Mouse (Mus musculus) embryonic facial prominence, embryonic 11.5 days (tissue): ENCODE data around the gene Prdm16. TPM values are rescaled to one million over a fixed set of nuclear protein-coding genes. Genes with fewer than 3 reads are reported as not detected.
A peak's percentile ranks its signal among the peaks of the same experiment; 100 is the strongest.

Experiments
- ATAC-seq: fragments of 200-750 bp; cut with Nextera tagmentation; replicated peaks from 2 replicates; pipeline ENCODE4 v1.8.0; 2017; ENCODE audit warnings: low read depth; ENCODE audit not compliant: insufficient number of reproducible peaks, low FRiP score, low TSS enrichment
- DNase-seq: peaks from one replicate; pipeline ENCODE4 v3.0.0-alpha.2; 2015; ENCODE audit warnings: low spot score
- H3K27ac ChIP-seq: fragments of 300-500 bp; sonication (generic); replicated peaks from 2 replicates; pipeline ENCODE4 v1.5.1; 2014; ENCODE audit warnings: mild to moderate bottlenecking, low read depth, low read length, control low read depth
- H3K27me3 ChIP-seq: fragments of 300-500 bp; sonication (generic); 2 replicates; pipeline ENCODE4 v1.6.1; 2014; ENCODE audit warnings: mild to moderate bottlenecking, low read length, moderate library complexity, mixed read lengths; ENCODE audit not compliant: control insufficient read depth, insufficient read depth
- H3K36me3 ChIP-seq: fragments of 300-500 bp; sonication (generic); replicated peaks from 2 replicates; pipeline ENCODE4 v1.6.1; 2014; ENCODE audit warnings: low read depth, mild to moderate bottlenecking, low read length, moderate library complexity, mixed read lengths; ENCODE audit not compliant: control insufficient read depth, insufficient read depth
- H3K4me1 ChIP-seq: fragments of 300-500 bp; sonication (generic); 2 replicates; pipeline ENCODE4 v1.6.1; 2014; ENCODE audit warnings: low read length, mixed read lengths; ENCODE audit not compliant: control insufficient read depth, insufficient read depth
- H3K4me2 ChIP-seq: fragments of 300-500 bp; sonication (generic); 2 replicates; pipeline ENCODE4 v1.6.1; 2014; ENCODE audit warnings: low read depth, mild to moderate bottlenecking, control low read depth, low read length, moderate library complexity
- H3K4me3 ChIP-seq: fragments of 300-500 bp; sonication (generic); 2 replicates; pipeline ENCODE4 v1.5.1; 2014; ENCODE audit warnings: low read depth, low read length, control low read depth
- H3K9ac ChIP-seq: fragments of 300-500 bp; sonication (generic); replicated peaks from 2 replicates; pipeline ENCODE4 v1.6.1; 2014; ENCODE audit warnings: mild to moderate bottlenecking, control low read depth, low read length
- H3K9me3 ChIP-seq: fragments of 300-500 bp; sonication (generic); replicated peaks from 2 replicates; pipeline ENCODE4 v1.6.1; 2016; ENCODE audit warnings: mild to moderate bottlenecking, low read length, inconsistent platforms, mixed read lengths; ENCODE audit not compliant: control insufficient read depth
- WGBS: fragments of 180-500 bp; shearing (Covaris S2); extraction: QIAGEN DNeasy Blood & Tissue Kit; methylation state at CpG from one replicate; pipeline ENCODE4 v1.1.7; 2014; 5-methylcytosine and 5-hydroxymethylcytosine counted together
- polyA plus RNA-seq: library from polyadenylated mRNA; unstranded; fragments of >200 nt; fragmentation: Nextera tagmentation; extraction: Ambion mirVana; gene quantifications from 2 replicates; pipeline ENCODE4 v1.2.1, GENCODE M21; 2014

Prdm16 gene
- polyA plus RNA-seq, 1 experiment from 2014 or later, result 22.3 TPM

- no peaks in the 10 kb centered on the region for H3K9me3 ChIP-seq
- H3K27me3 ChIP-seq, result no peaks in the 10 kb centered on the region
- no peak overlapping the region for H3K9ac ChIP-seq
- no peak overlapping the region for H3K4me2 ChIP-seq
- H3K4me1 ChIP-seq, result no peaks in the 10 kb centered on the region
- no peak for DNase-seq
- H3K27ac ChIP-seq, result no peak overlapping the region
- ATAC-seq, result no peak
- no peaks in the 10 kb centered on the region for H3K36me3 ChIP-seq
- no peak overlapping the region for H3K4me3 ChIP-seq
- WGBS, result 58% methylated on average over 8 of the region's 8 CpGs
These were observed 34.7 kb upstream of the Prdm16 start for GRCm38 (mm10) chr4:154671232-154671912.

GRCm38 (mm10) chr4:154667767-154668166, 31.1 kb upstream of the Prdm16 start, which contains the start of gene Actrt2:
Actrt2 (minus strand) TSS chr4:154667867.
- Histone ChIP-seq H3K4me3 (no peak within 1 kb of the TSS), H3K27me3 (no peaks in the 10 kb centered on the region), H3K9ac (no peak within 1 kb of the TSS), H3K4me2 (no peak within 1 kb of the TSS), H3K27ac (no peak within 1 kb of the TSS), H3K36me3 (no peaks in the 10 kb centered on the region), H3K9me3 (no peaks in the 10 kb centered on the region), H3K4me1 (no peaks in the 10 kb centered on the region)
- DNase-seq (no peak), ATAC-seq (no peak)
- 95% methylated on average over 2 of the region's 2 CpGs for WGBS

GRCm38 (mm10) chr4:154662681-154663215, 26.1 kb upstream of the Prdm16 start:
- H3K4me3 ChIP-seq, result no peak overlapping the region
- H3K9me3 ChIP-seq, result no peaks in the 10 kb centered on the region
- no peaks in the 10 kb centered on the region for H3K27me3 ChIP-seq
- no peak overlapping the region for H3K4me2 ChIP-seq
- no peaks in the 10 kb centered on the region for H3K36me3 ChIP-seq
- DNase-seq, result no peak
- H3K4me1 ChIP-seq, result no peaks in the 10 kb centered on the region
- WGBS, result 57% methylated on average over 12 of the region's 12 CpGs
- no peak; the same call in 1 of the 2 replicates for ATAC-seq
- no peak overlapping the region for H3K9ac ChIP-seq
- no peak overlapping the region for H3K27ac ChIP-seq

- no peaks in the 10 kb centered on the region for H3K4me1 ChIP-seq
- no peak overlapping the region for H3K27ac ChIP-seq
- H3K4me2 ChIP-seq, result no peak overlapping the region
- H3K36me3 ChIP-seq, result no peaks in the 10 kb centered on the region
- H3K4me3 ChIP-seq, result no peak overlapping the region
- no peaks in the 10 kb centered on the region for H3K9me3 ChIP-seq
- ATAC-seq (no peak), DNase-seq (no peak)
- H3K9ac ChIP-seq, result no peak overlapping the region
- WGBS, result 48% methylated on average over 6 of the region's 6 CpGs
- no peaks in the 10 kb centered on the region for H3K27me3 ChIP-seq
These were observed 24.6 kb upstream of the Prdm16 start for GRCm38 (mm10) chr4:154661256-154661655.

GRCm38 (mm10) chr4:154660025-154660424, 23.4 kb upstream of the Prdm16 start:
- DNase-seq, result no peak
- Histone ChIP-seq H3K4me2 (no peak overlapping the region), H3K9me3 (no peaks in the 10 kb centered on the region), H3K36me3 (no peaks in the 10 kb centered on the region), H3K9ac (no peak overlapping the region), H3K4me1 (no peaks in the 10 kb centered on the region), H3K27me3 (no peaks in the 10 kb centered on the region), H3K4me3 (no peak overlapping the region), H3K27ac (no peak overlapping the region)
- ATAC-seq, result no peak

GRCm38 (mm10) chr4:154655134-154655910, 18.6 kb upstream of the Prdm16 start:
- ATAC-seq (no peak), DNase-seq (no peak)
- 86% methylated on average over 15 of the region's 15 CpGs for WGBS
- Histone ChIP-seq H3K36me3 (no peaks in the 10 kb centered on the region), H3K4me3 (no peak overlapping the region), H3K4me2 (no peak overlapping the region), H3K9ac (no peak overlapping the region), H3K27me3 (no peaks in the 10 kb centered on the region), H3K4me1 (peaks cover 6% of the 10 kb centered on the region; the same call in 1 of the 2 replicates), H3K27ac (no peak overlapping the region), H3K9me3 (no peaks in the 10 kb centered on the region)

GRCm38 (mm10) chr4:154652494-154652893, 15.8 kb upstream of the Prdm16 start:
- 12% methylated on average over 5 of the region's 5 CpGs for WGBS
- DNase-seq, result peak; percentile 58
- peak; percentile 64 for ATAC-seq
- Histone ChIP-seq H3K4me1 (peaks cover 6% of the 10 kb centered on the region; the same call in 1 of the 2 replicates), H3K4me3 (no peak overlapping the region), H3K9ac (no peak overlapping the region), H3K9me3 (no peaks in the 10 kb centered on the region), H3K36me3 (no peaks in the 10 kb centered on the region), H3K27me3 (no peaks in the 10 kb centered on the region), H3K4me2 (no peak overlapping the region), H3K27ac (no peak overlapping the region)
